Mouse (Mus musculus): ENCODE results near the gene Slc38a11. TPM values are rescaled to one million over a fixed set of nuclear protein-coding genes. Genes with fewer than 3 reads are reported as not detected.

Slc38a11 gene
- total and polyA plus RNA-seq, 3 experiments = not detected

- TF ChIP-seq MEF2A (IDR thresholded peaks at IDR 0.05; ENCODE audit: extremely low read depth, insufficient replicate concordance, low read depth, low read length, poor library complexity, severe bottlenecking) (no peak), POLR2AphosphoS5 (IDR thresholded peaks at IDR 0.05; ENCODE audit: borderline replicate concordance, low read depth, low read length) (no peak), POLR2A (IDR thresholded peaks at IDR 0.05; ENCODE audit: control insufficient read depth in 1 of 2, insufficient read depth in 1 of 2, low read depth in 1 of 2, low read length in 2 of 2, poor library complexity in 1 of 2) (no peak)
Measured at GRCm38 (mm10) chr2:65342057-65342456, 21.8 kb downstream of the Slc38a11 start (continued).

GRCm38 (mm10) chr2:65340839-65341238, 23.0 kb downstream of the Slc38a11 start:
- no peak for DNase-seq (ENCODE audit: low read depth, low spot score)
- no peaks in the 10 kb centered on the region for H3K4me1 ChIP-seq (ENCODE audit: control insufficient read depth in 1 of 2, insufficient read depth in 2 of 2, low read length in 2 of 2)
- H3K9me3 ChIP-seq (replicated peaks; ENCODE audit: insufficient read depth, low read length) = no peaks in the 10 kb centered on the region
- no peak overlapping the region for H3K9ac ChIP-seq (ENCODE audit: control insufficient read depth, low read depth, low read length, poor library complexity, severe bottlenecking)
- TF ChIP-seq POLR2A (IDR thresholded peaks at IDR 0.05; ENCODE audit: control insufficient read depth in 1 of 2, insufficient read depth in 1 of 2, low read depth in 1 of 2, low read length in 2 of 2, poor library complexity in 1 of 2) (no peak), CTCF (IDR thresholded peaks at IDR 0.05 in 2 of 3, conservative IDR thresholded peaks at IDR 0.05 in 1 of 3; ENCODE audit: control insufficient read depth in 1 of 3, insufficient read depth in 1 of 3, low read depth in 2 of 3, low read length in 3 of 3, poor library complexity in 1 of 3, severe bottlenecking in 1 of 3) (no peak), SIN3A (IDR thresholded peaks at IDR 0.05; ENCODE audit: low read length) (no peak), EP300 (IDR thresholded peaks at IDR 0.05; ENCODE audit: low read depth in 1 of 2, low read length in 2 of 2) (no peak), POLR2AphosphoS2 (IDR thresholded peaks at IDR 0.05; ENCODE audit: low read length) (no peak), USF2 (IDR thresholded peaks at IDR 0.05; ENCODE audit: borderline replicate concordance in 1 of 2, insufficient read depth in 1 of 2, low read depth in 1 of 2, low read length in 2 of 2) (no peak), RAD21 (IDR thresholded peaks at IDR 0.05; ENCODE audit: low read depth, low read length) (no peak), NELFE (IDR thresholded peaks at IDR 0.05; ENCODE audit: low read depth, low read length) (no peak), NRF1 (IDR thresholded peaks at IDR 0.05; ENCODE audit: insufficient read depth, low read depth, low read length, poor library complexity, severe bottlenecking) (no peak), ZC3H11A (IDR thresholded peaks at IDR 0.05; ENCODE audit: low read depth, low read length) (no peak), RCOR1 (IDR thresholded peaks at IDR 0.05; ENCODE audit: low read depth, low read length) (no peak), MEF2A (IDR thresholded peaks at IDR 0.05; ENCODE audit: extremely low read depth, insufficient replicate concordance, low read depth, low read length, poor library complexity, severe bottlenecking) (no peak), MYC (IDR thresholded peaks at IDR 0.05; ENCODE audit: low read depth, low read length) (no peak), MXI1 (IDR thresholded peaks at IDR 0.05; ENCODE audit: low read depth, low read length) (no peak), GATA1 (IDR thresholded peaks at IDR 0.05; ENCODE audit: low read depth, low read length) (no peak), ZMIZ1 (IDR thresholded peaks at IDR 0.05; ENCODE audit: low read depth, low read length) (no peak)
- no peaks in the 10 kb centered on the region for H3K79me2 ChIP-seq (ENCODE audit: control insufficient read depth, insufficient read depth, low read length, poor library complexity)
- H3K27ac ChIP-seq (ENCODE audit: control insufficient read depth, low read depth, low read length) = no peak overlapping the region
- no peaks in the 10 kb centered on the region for H3K36me3 ChIP-seq (ENCODE audit: control insufficient read depth in 1 of 2, insufficient read depth in 2 of 2, low read length in 2 of 2)
- no peak overlapping the region for H3K4me3 ChIP-seq (ENCODE audit: control insufficient read depth in 1 of 2, insufficient read depth in 1 of 2, low read depth in 2 of 2, low read length in 2 of 2)
- no peaks in the 10 kb centered on the region for H3K27me3 ChIP-seq (ENCODE audit: control insufficient read depth in 1 of 2, insufficient read depth in 2 of 2, low read length in 2 of 2)

Data from MEL (cell line).